Comparison of ENCODE assay signal across 25 mouse cellular contexts in genomic region chr3:127350602-127351362, GRCm38 (mm10).
DNase-seq lines count a peak whose midpoint lies in the region; ATAC-seq lines count a peak whose summit lies in the region.
"Had no signal": no experiment of that assay in that cellular context is flagged by ENCODE, and none has a peak within 500 bp of the region (broad histone marks: within the 10 kb centered on the region; RNA-seq: fewer than 3 reads in every experiment).

No protein-coding gene starts in this region.

- WGBS in embryonic facial prominence, embryonic 12.5 days = 85% methylated on average over 9 of the region's 9 CpGs
- 85% methylated on average over 9 of the region's 9 CpGs for WGBS in liver, embryonic 11.5 days

- H3K9me3 ChIP-seq in embryonic facial prominence, embryonic 12.5 days = peaks cover 5% of the 10 kb centered on the region; the same call in 1 of the 2 replicates
- H3K9me3 ChIP-seq in liver, embryonic 11.5 days (ENCODE audit: control insufficient read depth, low read length) = no peaks in the 10 kb centered on the region
- H3K9me3 ChIP-seq: embryonic facial prominence, embryonic 15.5 days had no signal

- peak; percentile 32; the same call in 1 of the 2 replicates for ATAC-seq in frontal cortex, adult (ENCODE audit: low TSS enrichment)
- peak; percentile 69; the same call in 1 of the 2 replicates for ATAC-seq in embryonic facial prominence, embryonic 12.5 days (ENCODE audit: insufficient number of reproducible peaks, insufficient read depth, low FRiP score, low TSS enrichment)
- ATAC-seq in activated CD4-positive, CD25-positive, alpha-beta regulatory T cell, adult 4 months = no peak
- no peak for ATAC-seq in liver, embryonic 11.5 days (replicated peaks; ENCODE audit: low FRiP score)
- no peak for ATAC-seq in megakaryocyte progenitor cell, adult 5-6 weeks (replicated peaks; ENCODE audit: poor library complexity)
- ATAC-seq: forebrain, embryonic 14.5 days; forebrain, embryonic 16.5 days; Patski had no signal

- DNase-seq in frontal cortex, postnatal 36 days (ENCODE audit: low spot score in 2 of 2) = no peak
- DNase-seq in Muller cell, postnatal 12 days (ENCODE audit: inconsistent ontology term) = peak; percentile 74
- DNase-seq in retina, embryonic 14.5 days (ENCODE audit: low spot score) = peak; percentile 91
- DNase-seq in liver, embryonic 11.5 days (ENCODE audit: low spot score) = no peak
- DNase-seq: adrenal gland, adult 2 months; adrenal gland, postnatal 10 days; adrenal gland, postnatal 25 days; cerebellum, adult 11 months; cerebellum, adult 18-20 months; cerebellum, adult 8-10 months; cerebellum, adult 9-11 months; cerebellum, postnatal 14 days; cerebellum, postnatal 36 days; embryo, embryonic 11 days had no signal

- H3K9ac ChIP-seq in embryonic facial prominence, embryonic 12.5 days = no peak overlapping the region
- H3K9ac ChIP-seq in liver, embryonic 11.5 days (ENCODE audit: low read depth, low read length) = no peak overlapping the region
- H3K9ac ChIP-seq: embryonic facial prominence, embryonic 15.5 days; forebrain, embryonic 12.5 days had no signal

- H3K36me3 ChIP-seq in embryonic facial prominence, embryonic 12.5 days = no peaks in the 10 kb centered on the region
- no peaks in the 10 kb centered on the region for H3K36me3 ChIP-seq in liver, embryonic 11.5 days (ENCODE audit: control insufficient read depth, insufficient read depth, low read length)
- H3K36me3 ChIP-seq: embryonic facial prominence, embryonic 15.5 days; forebrain, embryonic 10.5 days; forebrain, embryonic 12.5 days had no signal

- H3K4me1 ChIP-seq in embryonic facial prominence, embryonic 12.5 days = 0 out of 2 replicates have a peak, but pooled peaks cover 3% of the 10 kb centered on the region
- no peaks in the 10 kb centered on the region for H3K4me1 ChIP-seq in liver, embryonic 11.5 days (replicated peaks; ENCODE audit: control insufficient read depth, insufficient read depth, low read length)
- H3K4me1 ChIP-seq: embryonic facial prominence, embryonic 15.5 days had no signal

- H3K4me3 ChIP-seq in embryonic facial prominence, embryonic 12.5 days = no peak overlapping the region
- H3K4me3 ChIP-seq in liver, embryonic 11.5 days (ENCODE audit: low read depth, low read length) = no peak overlapping the region
- H3K4me3 ChIP-seq: embryonic facial prominence, embryonic 15.5 days; erythroblast, embryonic 14.5 days; forebrain, embryonic 10.5 days; forebrain, embryonic 12.5 days had no signal

- H3K27me3 ChIP-seq in embryonic facial prominence, embryonic 12.5 days = no peaks in the 10 kb centered on the region
- no peaks in the 10 kb centered on the region for H3K27me3 ChIP-seq in liver, embryonic 11.5 days (replicated peaks; ENCODE audit: control insufficient read depth, insufficient read depth, low read length)
- H3K27me3 ChIP-seq: embryonic facial prominence, embryonic 15.5 days; forebrain, embryonic 12.5 days; Patski had no signal

- H3K27ac ChIP-seq in embryonic facial prominence, embryonic 12.5 days = no peak overlapping the region
- no peak overlapping the region for H3K27ac ChIP-seq in liver, embryonic 11.5 days (ENCODE audit: low read depth, low read length)
- H3K27ac ChIP-seq: embryonic facial prominence, embryonic 15.5 days; forebrain, embryonic 10.5 days; forebrain, embryonic 12.5 days had no signal

- H3K4me2 ChIP-seq in embryonic facial prominence, embryonic 12.5 days (replicated peaks) = no peak overlapping the region
- H3K4me2 ChIP-seq in liver, embryonic 11.5 days = no peak overlapping the region
- H3K4me2 ChIP-seq: embryonic facial prominence, embryonic 15.5 days; forebrain, embryonic 12.5 days had no signal

Comparison
In these comparisons a context has a peak if more than half of its experiments do, and no peak if none do; other contexts are left out.
1. ATAC-seq: peak in frontal cortex, adult (single experiment) and embryonic facial prominence, embryonic 12.5 days (single experiment); none in activated CD4-positive, CD25-positive, alpha-beta regulatory T cell, adult 4 months (single experiment), liver, embryonic 11.5 days (single experiment) and megakaryocyte progenitor cell, adult 5-6 weeks (single experiment).
2. DNase-seq: peak in Muller cell, postnatal 12 days (single experiment) and retina, embryonic 14.5 days (single experiment); none in frontal cortex, postnatal 36 days (0 of 2) and liver, embryonic 11.5 days (single experiment).